Mouse (Mus musculus) testis, adult 10 weeks (tissue): ENCODE measurements around the gene Eif2b1. TPM values are rescaled to one million over a fixed set of nuclear protein-coding genes. Genes with fewer than 3 reads are reported as not detected.

Source experiments
- polyA plus RNA-seq: library from polyadenylated mRNA; stranded (reverse); fragments of 350-450 nt; fragmentation: Illumina TruSeq; extraction: RNeasy Lipid Tissue Mini Kit (QIAGEN cat#74804); gene quantifications from one replicate; pipeline ENCODE4 v1.2.3, GENCODE M21; 2014; ENCODE audit warnings: low read depth, low replicate concordance

The Eif2b1 gene
- polyA plus RNA-seq: 32.2 TPM

DNA sequence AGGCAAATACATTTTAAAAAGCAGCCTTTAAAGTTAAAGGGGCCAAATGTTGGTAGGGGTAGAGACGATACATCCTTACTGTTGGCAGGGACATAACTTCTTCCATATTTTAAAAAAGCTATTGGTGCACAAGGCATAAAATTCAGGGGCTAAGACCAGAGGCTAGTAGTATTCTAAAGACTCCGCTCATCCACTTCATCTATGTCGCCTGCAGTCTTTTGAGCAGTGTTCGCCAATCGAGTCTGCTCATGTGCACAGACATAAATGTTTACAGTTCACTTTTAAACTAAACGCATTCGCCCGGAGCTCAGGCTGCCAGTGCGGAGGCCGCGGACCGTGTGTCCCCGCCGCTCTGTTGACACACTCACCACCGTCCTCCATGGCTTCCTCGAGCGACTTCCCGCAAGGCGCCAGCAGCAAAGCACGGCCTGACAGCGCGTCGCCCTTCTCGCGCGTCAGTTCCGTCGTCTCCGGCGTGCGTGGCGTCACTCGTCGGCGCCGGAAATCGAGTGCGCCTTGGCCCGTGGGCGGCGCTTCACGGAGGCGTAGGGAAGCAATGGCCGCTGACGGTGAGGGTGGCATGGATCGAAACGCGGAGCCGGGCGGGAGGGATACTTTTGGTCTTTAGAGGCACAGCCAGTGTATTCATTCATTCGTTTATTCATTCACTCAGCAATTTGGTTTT, at the start of gene Eif2b1, which contains the start of gene Gtf2h3:
TSS of gene Eif2b1 (minus strand) at position 499 of the 685 bp plus-strand sequence.
TSS of gene Gtf2h3 (plus strand) at position 508 of the 685 bp plus-strand sequence.

GRCm38 (mm10) chr5:124552558-124553307, 26.2 kb downstream of the Eif2b1 start, which contains the start of gene Ddx55:
Gene Ddx55 (plus strand): TSS chr5:124552864.

DNA sequence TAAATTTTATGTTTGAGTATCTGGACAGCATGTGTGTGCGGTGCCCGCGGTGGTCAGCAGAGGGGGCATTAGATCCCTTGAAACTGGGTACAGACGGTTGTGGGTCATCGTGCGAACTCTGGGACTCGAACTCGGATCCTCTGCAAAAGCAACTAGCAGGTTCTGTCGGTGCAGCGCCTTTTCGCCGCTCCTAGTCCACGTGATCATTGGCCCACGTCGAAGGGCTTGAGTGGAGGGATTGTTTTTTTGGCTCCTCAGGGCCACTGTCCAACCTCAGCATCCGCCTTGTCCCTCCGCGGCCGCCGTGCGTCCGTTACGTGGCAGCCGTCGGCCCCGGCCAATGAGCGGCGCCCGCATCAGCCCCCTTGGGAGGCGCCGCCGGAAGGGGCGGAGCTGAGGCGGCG, 38.5 kb downstream of the Eif2b1 start, which contains the start of gene Tmed2:
TSS of gene Tmed2 (plus strand) at position 313 of the 404 bp plus-strand sequence.

GRCm38 (mm10) chr5:124530655-124531582, 48.0 kb downstream of the Eif2b1 start, which contains the start of gene Rilpl1:
Gene Rilpl1 (minus strand): TSS chr5:124531391.

Other genes with a start within 250 kb of the Eif2b1 start
- 44.7 TPM for gene Cdk2ap1, start 216.0 kb downstream of the Eif2b1 start, polyA plus RNA-seq
- 238 TPM for gene Sbno1, start 153.1 kb downstream of the Eif2b1 start, polyA plus RNA-seq
- gene Kmt5a, start 139.2 kb downstream of the Eif2b1 start, polyA plus RNA-seq: 31.7 TPM
- 2.6 TPM for gene Rilpl2, start 100.8 kb downstream of the Eif2b1 start, polyA plus RNA-seq
- gene Snrnp35, start 96.0 kb downstream of the Eif2b1 start, polyA plus RNA-seq: 4.8 TPM
- 1.0 TPM for gene Rilpl1, start 47.7 kb downstream of the Eif2b1 start, polyA plus RNA-seq
- gene Tmed2, start 38.4 kb downstream of the Eif2b1 start, polyA plus RNA-seq: 384 TPM
- 4.5 TPM for gene Ddx55, start 26.3 kb downstream of the Eif2b1 start, polyA plus RNA-seq
- 7.7 TPM for gene Gtf2h3, start within 50 bp of the Eif2b1 start, polyA plus RNA-seq
- gene Atp6v0a2, start 49.4 kb upstream of the Eif2b1 start, polyA plus RNA-seq: 9.3 TPM
- gene Dnah10, start 146.0 kb upstream of the Eif2b1 start, polyA plus RNA-seq: 7.5 TPM